Mouse (Mus musculus): ENCODE results near the gene Cables2.

Cables2 gene

GRCm38 (mm10) chr2:180273394-180274244, at the start of gene Cables2:
TSS of gene Cables2 (minus strand) at chr2:180273496.
- DNase-seq (ENCODE audit: extremely low spot score, low read depth, low spot score), result peak; percentile 72

GRCm38 (mm10) chr2:180322674-180323355, 49.5 kb upstream of the Cables2 start:
- DNase-seq (ENCODE audit: extremely low spot score, low read depth, low spot score), result no peak

GRCm38 (mm10) chr2:180320216-180320615, 46.9 kb upstream of the Cables2 start:
- DNase-seq (ENCODE audit: extremely low spot score, low read depth, low spot score), result no peak

GRCm38 (mm10) chr2:180317591-180317990, 44.3 kb upstream of the Cables2 start:
- DNase-seq (ENCODE audit: extremely low spot score, low read depth, low spot score), result no peak

- DNase-seq (ENCODE audit: extremely low spot score, low read depth, low spot score), result no peak
These were observed 41.0 kb upstream of the Cables2 start for GRCm38 (mm10) chr2:180314292-180314691.

GRCm38 (mm10) chr2:180311147-180311546, 37.9 kb upstream of the Cables2 start:
- DNase-seq (ENCODE audit: extremely low spot score, low read depth, low spot score), result no peak

- DNase-seq (ENCODE audit: extremely low spot score, low read depth, low spot score), result no peak
These were observed 34.4 kb upstream of the Cables2 start for GRCm38 (mm10) chr2:180307680-180308079.

- DNase-seq (ENCODE audit: extremely low spot score, low read depth, low spot score), result no peak
These were observed 33.3 kb upstream of the Cables2 start for GRCm38 (mm10) chr2:180306423-180307168.

- no peak for DNase-seq (ENCODE audit: extremely low spot score, low read depth, low spot score)
These were observed 32.7 kb upstream of the Cables2 start for GRCm38 (mm10) chr2:180306009-180306408.

- DNase-seq (ENCODE audit: extremely low spot score, low read depth, low spot score), result no peak
These were observed 32.2 kb upstream of the Cables2 start for GRCm38 (mm10) chr2:180305490-180305889.

- DNase-seq (ENCODE audit: extremely low spot score, low read depth, low spot score), result no peak
These were observed 31.3 kb upstream of the Cables2 start for GRCm38 (mm10) chr2:180304554-180304953.

- no peak for DNase-seq (ENCODE audit: extremely low spot score, low read depth, low spot score)
These were observed 30.2 kb upstream of the Cables2 start for GRCm38 (mm10) chr2:180303468-180303867.

GRCm38 (mm10) chr2:180302201-180302600, 28.9 kb upstream of the Cables2 start:
- no peak for DNase-seq (ENCODE audit: extremely low spot score, low read depth, low spot score)

GRCm38 (mm10) chr2:180300771-180301170, 27.5 kb upstream of the Cables2 start:
- DNase-seq (ENCODE audit: extremely low spot score, low read depth, low spot score), result no peak

- no peak for DNase-seq (ENCODE audit: extremely low spot score, low read depth, low spot score)
These were observed 27.0 kb upstream of the Cables2 start for GRCm38 (mm10) chr2:180300252-180300651.

GRCm38 (mm10) chr2:180292906-180293305, 19.6 kb upstream of the Cables2 start:
- DNase-seq (ENCODE audit: extremely low spot score, low read depth, low spot score), result no peak

GRCm38 (mm10) chr2:180292026-180292425, 18.7 kb upstream of the Cables2 start:
- DNase-seq (ENCODE audit: extremely low spot score, low read depth, low spot score), result no peak

- DNase-seq (ENCODE audit: extremely low spot score, low read depth, low spot score), result no peak
These were observed 18.3 kb upstream of the Cables2 start for GRCm38 (mm10) chr2:180291566-180291965.

- no peak for DNase-seq (ENCODE audit: extremely low spot score, low read depth, low spot score)
These were observed 17.2 kb upstream of the Cables2 start for GRCm38 (mm10) chr2:180290503-180290902.

GRCm38 (mm10) chr2:180289440-180290108, 16.3 kb upstream of the Cables2 start, which contains the start of gene Rbbp8nl:
TSS of gene Rbbp8nl (minus strand) at chr2:180289879.
- no peak for DNase-seq (ENCODE audit: extremely low spot score, low read depth, low spot score)

- DNase-seq (ENCODE audit: extremely low spot score, low read depth, low spot score), result no peak
These were observed 15.7 kb upstream of the Cables2 start for GRCm38 (mm10) chr2:180288966-180289365.

Data from hindlimb bud, embryonic 11.5 days (tissue).